Mouse (Mus musculus): ENCODE results near the gene Hoxa3.
A peak's percentile ranks its signal among the peaks of the same experiment; 100 is the strongest.

Gene Hoxa3

GRCm38 (mm10) chr6:52237346-52238154, 24.4 kb upstream of the Hoxa3 start:
- Histone ChIP-seq H3K4me1 (replicated peaks; ENCODE audit: low read depth, low read length) (peaks cover 47% of the 10 kb centered on the region), H3K9me3 (ENCODE audit: low read length) (peaks cover 2% of the 10 kb centered on the region; the same call in 1 of the 2 replicates)
- TF ChIP-seq POU5F1 (IDR thresholded peaks at IDR 0.05; ENCODE audit: borderline replicate concordance, low read length), result no peak
- no peak for TF ChIP-seq NANOG (IDR thresholded peaks at IDR 0.05; ENCODE audit: borderline replicate concordance, low read length)
- TF ChIP-seq CTCF (conservative IDR thresholded peaks at IDR 0.05; ENCODE audit: low read length), result no peak

GRCm38 (mm10) chr6:52236806-52237205, 23.7 kb upstream of the Hoxa3 start:
- TF ChIP-seq NANOG (IDR thresholded peaks at IDR 0.05; ENCODE audit: borderline replicate concordance, low read length) (no peak), CTCF (conservative IDR thresholded peaks at IDR 0.05; ENCODE audit: low read length) (no peak), POU5F1 (IDR thresholded peaks at IDR 0.05; ENCODE audit: borderline replicate concordance, low read length) (no peak)
- Histone ChIP-seq H3K9me3 (ENCODE audit: low read length) (peaks cover 2% of the 10 kb centered on the region; the same call in 1 of the 2 replicates), H3K4me3 (replicated peaks; ENCODE audit: low read length) (no peak overlapping the region), H3K4me1 (replicated peaks; ENCODE audit: low read depth, low read length) (peaks cover 51% of the 10 kb centered on the region), H3K36me3 (ENCODE audit: insufficient read depth, low read length) (no peaks in the 10 kb centered on the region), H3K27me3 (ENCODE audit: insufficient read depth, low read length) (peaks cover 97% of the 10 kb centered on the region)

More at GRCm38 (mm10) chr6:52237346-52238154, 24.4 kb upstream of the Hoxa3 start:
- H3K4me3 ChIP-seq (replicated peaks; ENCODE audit: low read length), result no peak overlapping the region
- H3K27me3 ChIP-seq (ENCODE audit: insufficient read depth, low read length), result peaks cover 97% of the 10 kb centered on the region
- H3K36me3 ChIP-seq (ENCODE audit: insufficient read depth, low read length), result no peaks in the 10 kb centered on the region

- no peaks in the 10 kb centered on the region for H3K36me3 ChIP-seq (ENCODE audit: insufficient read depth, low read length)
- peaks cover 43% of the 10 kb centered on the region for H3K4me1 ChIP-seq (replicated peaks; ENCODE audit: low read depth, low read length)
- no peaks in the 10 kb centered on the region; the same call in 1 of the 2 replicates for H3K9me3 ChIP-seq (ENCODE audit: low read length)
- H3K4me3 ChIP-seq (replicated peaks; ENCODE audit: low read length), result no peak overlapping the region
- no peak for TF ChIP-seq POU5F1 (IDR thresholded peaks at IDR 0.05; ENCODE audit: borderline replicate concordance, low read length)
- no peak for TF ChIP-seq CTCF (conservative IDR thresholded peaks at IDR 0.05; ENCODE audit: low read length)
- no peak for TF ChIP-seq NANOG (IDR thresholded peaks at IDR 0.05; ENCODE audit: borderline replicate concordance, low read length)
- H3K27me3 ChIP-seq (ENCODE audit: insufficient read depth, low read length), result peaks cover 95% of the 10 kb centered on the region
Observed at GRCm38 (mm10) chr6:52235866-52236265, 22.7 kb upstream of the Hoxa3 start.

- peaks cover 40% of the 10 kb centered on the region for H3K4me1 ChIP-seq (replicated peaks; ENCODE audit: low read depth, low read length)
- no peaks in the 10 kb centered on the region for H3K36me3 ChIP-seq (ENCODE audit: insufficient read depth, low read length)
- TF ChIP-seq NANOG (IDR thresholded peaks at IDR 0.05; ENCODE audit: borderline replicate concordance, low read length) (no peak), CTCF (conservative IDR thresholded peaks at IDR 0.05; ENCODE audit: low read length) (no peak), POU5F1 (IDR thresholded peaks at IDR 0.05; ENCODE audit: borderline replicate concordance, low read length) (no peak)
- H3K27me3 ChIP-seq (ENCODE audit: insufficient read depth, low read length), result peaks cover 96% of the 10 kb centered on the region
- 0 out of 2 replicates have a peak overlapping the region, but pooled peaks have one; percentile 65 for H3K4me3 ChIP-seq (replicated peaks; ENCODE audit: low read length)
- H3K9me3 ChIP-seq (ENCODE audit: low read length), result no peaks in the 10 kb centered on the region; the same call in 1 of the 2 replicates
Observed at GRCm38 (mm10) chr6:52235267-52235666, 22.1 kb upstream of the Hoxa3 start.

- no peak for TF ChIP-seq POU5F1 (IDR thresholded peaks at IDR 0.05; ENCODE audit: borderline replicate concordance, low read length)
- no peak for TF ChIP-seq NANOG (IDR thresholded peaks at IDR 0.05; ENCODE audit: borderline replicate concordance, low read length)
- no peak for TF ChIP-seq CTCF (conservative IDR thresholded peaks at IDR 0.05; ENCODE audit: low read length)
- Histone ChIP-seq H3K4me1 (replicated peaks; ENCODE audit: low read depth, low read length) (peaks cover 40% of the 10 kb centered on the region), H3K36me3 (ENCODE audit: insufficient read depth, low read length) (no peaks in the 10 kb centered on the region)
Observed at GRCm38 (mm10) chr6:52234428-52235140, 21.4 kb upstream of the Hoxa3 start.

GRCm38 (mm10) chr6:52233546-52234427, 20.7 kb upstream of the Hoxa3 start:
- Histone ChIP-seq H3K9me3 (ENCODE audit: low read length) (no peaks in the 10 kb centered on the region; the same call in 1 of the 2 replicates), H3K4me3 (replicated peaks; ENCODE audit: low read length) (peak overlapping the region; percentile 65), H3K27me3 (ENCODE audit: insufficient read depth, low read length) (peaks cover 97% of the 10 kb centered on the region), H3K4me1 (replicated peaks; ENCODE audit: low read depth, low read length) (peaks cover 46% of the 10 kb centered on the region), H3K36me3 (ENCODE audit: insufficient read depth, low read length) (no peaks in the 10 kb centered on the region)
- TF ChIP-seq CTCF (conservative IDR thresholded peaks at IDR 0.05; ENCODE audit: low read length), result no peak
- no peak for TF ChIP-seq POU5F1 (IDR thresholded peaks at IDR 0.05; ENCODE audit: borderline replicate concordance, low read length)
- no peak for TF ChIP-seq NANOG (IDR thresholded peaks at IDR 0.05; ENCODE audit: borderline replicate concordance, low read length)

More at GRCm38 (mm10) chr6:52234428-52235140, 21.4 kb upstream of the Hoxa3 start:
- Histone ChIP-seq H3K27me3 (ENCODE audit: insufficient read depth, low read length) (peaks cover 96% of the 10 kb centered on the region), H3K4me3 (replicated peaks; ENCODE audit: low read length) (peak overlapping the region; percentile 65), H3K9me3 (ENCODE audit: low read length) (no peaks in the 10 kb centered on the region; the same call in 1 of the 2 replicates)

- Histone ChIP-seq H3K9me3 (ENCODE audit: low read length) (no peaks in the 10 kb centered on the region; the same call in 1 of the 2 replicates), H3K4me1 (replicated peaks; ENCODE audit: low read depth, low read length) (peaks cover 47% of the 10 kb centered on the region), H3K4me3 (replicated peaks; ENCODE audit: low read length) (peak overlapping the region; percentile 65), H3K27me3 (ENCODE audit: insufficient read depth, low read length) (peaks cover 96% of the 10 kb centered on the region), H3K36me3 (ENCODE audit: insufficient read depth, low read length) (no peaks in the 10 kb centered on the region)
- no peak for TF ChIP-seq NANOG (IDR thresholded peaks at IDR 0.05; ENCODE audit: borderline replicate concordance, low read length)
- TF ChIP-seq POU5F1 (IDR thresholded peaks at IDR 0.05; ENCODE audit: borderline replicate concordance, low read length), result no peak
- TF ChIP-seq CTCF (conservative IDR thresholded peaks at IDR 0.05; ENCODE audit: low read length), result no peak
Observed at GRCm38 (mm10) chr6:52232984-52233545, 19.9 kb upstream of the Hoxa3 start.
